Mouse (Mus musculus) forebrain, postnatal 0 days (tissue): ENCODE data around the gene Cenpv. TPM values are rescaled to one million over a fixed set of nuclear protein-coding genes. Genes with fewer than 3 reads are reported as not detected.

Source experiments
- ATAC-seq: fragments of 200-750 bp; cut with Nextera tagmentation; 2 replicates; pipeline ENCODE4 v1.8.0; 2017; ENCODE audit warnings: mild to moderate bottlenecking, moderate library complexity
- DNase-seq: peaks from one replicate; pipeline ENCODE4 v3.0.0-alpha.2; 2015
- H3K27ac ChIP-seq: fragments of 300-500 bp; sonication (generic); 2 replicates; pipeline ENCODE4 v1.5.1; 2014; ENCODE audit warnings: low read depth, mild to moderate bottlenecking, antibody characterized with exemption, low read length, moderate library complexity, mixed read lengths
- H3K27me3 ChIP-seq: fragments of 300-500 bp; sonication (generic); 2 replicates; pipeline ENCODE4 v1.6.1; 2014; ENCODE audit warnings: mild to moderate bottlenecking, low read length, mixed read lengths; ENCODE audit not compliant: insufficient read depth
- H3K36me3 ChIP-seq: fragments of 300-500 bp; sonication (generic); 2 replicates; pipeline ENCODE4 v1.6.1; 2014; ENCODE audit warnings: mild to moderate bottlenecking, moderate library complexity; ENCODE audit not compliant: insufficient read depth
- H3K4me1 ChIP-seq: fragments of 300-500 bp; sonication (generic); 2 replicates; pipeline ENCODE4 v1.6.1; 2014; ENCODE audit warnings: antibody characterized with exemption; ENCODE audit not compliant: insufficient read depth
- H3K4me2 ChIP-seq: fragments of 300-500 bp; sonication (generic); 2 replicates; pipeline ENCODE4 v1.6.1; 2014; ENCODE audit warnings: low read depth, mild to moderate bottlenecking, moderate library complexity
- H3K4me3 ChIP-seq: fragments of 300-500 bp; sonication (generic); 2 replicates; pipeline ENCODE4 v1.5.1; 2014; ENCODE audit warnings: low read depth, low read length, mixed read lengths
- H3K9ac ChIP-seq: fragments of 300-500 bp; sonication (generic); 2 replicates; pipeline ENCODE4 v1.6.1; 2014; ENCODE audit warnings: mild to moderate bottlenecking
- H3K9me3 ChIP-seq: fragments of 300-500 bp; sonication (generic); 2 replicates; pipeline ENCODE4 v1.6.1; 2016; ENCODE audit warnings: low read length
- CTCF ChIP-seq: sonication (generic); IDR thresholded peaks from 2 replicates; pipeline ENCODE4 v1.5.1; 2016; ENCODE audit warnings: antibody characterized with exemption, control low read depth, low read depth
- WGBS: fragments of 180-500 bp; shearing (Covaris S2); extraction: QIAGEN DNeasy Blood & Tissue Kit; methylation state at CpG from one replicate; pipeline ENCODE4 v1.1.7; 2014; 5-methylcytosine and 5-hydroxymethylcytosine counted together
- polyA plus RNA-seq: library from polyadenylated mRNA; unstranded; fragments of >200 nt; fragmentation: Nextera tagmentation; extraction: Ambion mirVana; gene quantifications from 2 replicates; pipeline ENCODE4 v1.2.1, GENCODE M21; 2015
- total RNA-seq: library from RNA; depleted of rRNA; stranded (reverse); fragments of >200 nt; gene quantifications from 2 replicates; pipeline ENCODE4 v1.2.3, GENCODE M21; 2014

Cenpv gene
- total and polyA plus RNA-seq, 2 experiments from 2014 or later, result 50.8 to 79.0 TPM

- Histone ChIP-seq H3K9me3 (no peaks in the 10 kb centered on the region), H3K27me3 (no peaks in the 10 kb centered on the region), H3K36me3 (peaks cover 17% of the 10 kb centered on the region; the same call in 1 of the 2 replicates), H3K9ac (0 out of 2 replicates have a peak overlapping the region, but pooled peaks have one; percentile 1), H3K4me3 (peak overlapping the region; percentile 32), H3K4me2 (peak overlapping the region; percentile 60), H3K4me1 (peaks cover 30% of the 10 kb centered on the region), H3K27ac (no peak overlapping the region)
- DNase-seq (no peak), ATAC-seq (no peak)
- TF ChIP-seq CTCF, result no peak
- WGBS, result 75% methylated on average over 5 of the region's 5 CpGs
Measured at GRCm38 (mm10) chr11:62553633-62554032, 14.6 kb upstream of the Cenpv start.

GRCm38 (mm10) chr11:62553186-62553585 lies 14.1 kb upstream of the Cenpv start:
- Histone ChIP-seq H3K36me3 (peaks cover 17% of the 10 kb centered on the region; the same call in 1 of the 2 replicates), H3K9me3 (no peaks in the 10 kb centered on the region), H3K4me3 (peak overlapping the region; percentile 32), H3K27me3 (no peaks in the 10 kb centered on the region), H3K4me1 (peaks cover 30% of the 10 kb centered on the region), H3K4me2 (peak overlapping the region; percentile 60), H3K9ac (peak overlapping the region; percentile 1; the same call in 1 of the 2 replicates), H3K27ac (no peak overlapping the region)
- ATAC-seq (no peak), DNase-seq (no peak)
- no peak for TF ChIP-seq CTCF
- WGBS, result 20% methylated on average over 1 of the region's 1 CpGs

- peaks cover 17% of the 10 kb centered on the region; the same call in 1 of the 2 replicates for H3K36me3 ChIP-seq
Measured at GRCm38 (mm10) chr11:62551226-62552119, 12.4 kb upstream of the Cenpv start.

GRCm38 (mm10) chr11:62550727-62551225 lies 11.7 kb upstream of the Cenpv start, which contains the start of gene Ubb:
Gene Ubb, plus strand, starts transcription at chr11:62551171.
- ATAC-seq, result peak; percentile 98
- under 1% methylated on average over 40 of the region's 40 CpGs for WGBS
- no peaks in the 10 kb centered on the region for H3K27me3 ChIP-seq

More at GRCm38 (mm10) chr11:62551226-62552119, 12.4 kb upstream of the Cenpv start:
- Histone ChIP-seq H3K4me1 (peaks cover 30% of the 10 kb centered on the region), H3K4me2 (peak overlapping the region; percentile 44), H3K27me3 (no peaks in the 10 kb centered on the region), H3K4me3 (peak overlapping the region; percentile 72), H3K9ac (peak overlapping the region; percentile 72), H3K9me3 (no peaks in the 10 kb centered on the region), H3K27ac (peak overlapping the region; percentile 92)
- under 1% methylated on average over 58 of the region's 58 CpGs for WGBS
- no peak for TF ChIP-seq CTCF
- peak; percentile 97 for DNase-seq
- peak; percentile 84 for ATAC-seq

GRCm38 (mm10) chr11:62550227-62550685 lies 11.2 kb upstream of the Cenpv start:
- Histone ChIP-seq H3K4me3 (peak overlapping the region; percentile 72), H3K27me3 (no peaks in the 10 kb centered on the region), H3K9ac (peak overlapping the region; percentile 98), H3K9me3 (no peaks in the 10 kb centered on the region), H3K27ac (peak overlapping the region; percentile 99), H3K4me2 (peak overlapping the region; percentile 82), H3K4me1 (peaks cover 29% of the 10 kb centered on the region), H3K36me3 (peaks cover 17% of the 10 kb centered on the region; the same call in 1 of the 2 replicates)
- DNase-seq (peak; percentile 81), ATAC-seq (peak; percentile 21)
- WGBS, result 1% methylated on average over 11 of the region's 11 CpGs
- TF ChIP-seq CTCF, result no peak

More at GRCm38 (mm10) chr11:62550727-62551225, 11.7 kb upstream of the Cenpv start, which contains the start of gene Ubb:
- H3K9me3 ChIP-seq, result no peaks in the 10 kb centered on the region
- H3K4me3 ChIP-seq, result peak within 1 kb of the TSS; percentile 72
- no peak for TF ChIP-seq CTCF
- peaks cover 30% of the 10 kb centered on the region for H3K4me1 ChIP-seq
- peak within 1 kb of the TSS; percentile 99 for H3K27ac ChIP-seq
- DNase-seq, result peak; percentile 100
- peak within 1 kb of the TSS; percentile 82 for H3K4me2 ChIP-seq
- H3K9ac ChIP-seq, result peak within 1 kb of the TSS; percentile 98
- peaks cover 17% of the 10 kb centered on the region; the same call in 1 of the 2 replicates for H3K36me3 ChIP-seq

- H3K27ac ChIP-seq, result peak overlapping the region; percentile 99
- peak; percentile 65 for DNase-seq
- WGBS, result 4% methylated on average over 5 of the region's 5 CpGs
- H3K4me3 ChIP-seq, result peak overlapping the region; percentile 72
- H3K4me2 ChIP-seq, result peak overlapping the region; percentile 82
- H3K36me3 ChIP-seq, result peaks cover 14% of the 10 kb centered on the region; the same call in 1 of the 2 replicates
- H3K4me1 ChIP-seq, result peaks cover 24% of the 10 kb centered on the region
- peak overlapping the region; percentile 98 for H3K9ac ChIP-seq
- no peak for TF ChIP-seq CTCF
- H3K9me3 ChIP-seq, result no peaks in the 10 kb centered on the region
- ATAC-seq, result no peak
- H3K27me3 ChIP-seq, result no peaks in the 10 kb centered on the region
Measured at GRCm38 (mm10) chr11:62549782-62550181, 10.7 kb upstream of the Cenpv start.
